Mouse (Mus musculus): ENCODE data around the gene Madcam1.

The Madcam1 gene

GRCm38 (mm10) chr10:79664131-79664665 is at the start of gene Madcam1:
Gene Madcam1 (plus strand): TSS chr10:79664559.
- peak; percentile 67 for DNase-seq

GRCm38 (mm10) chr10:79615860-79616259 is 48.5 kb upstream of the Madcam1 start:
- DNase-seq: peak; percentile 67

- no peak for DNase-seq
Measured at GRCm38 (mm10) chr10:79616376-79616775, 48.0 kb upstream of the Madcam1 start.

- no peak for DNase-seq
Measured at GRCm38 (mm10) chr10:79623950-79624349, 40.4 kb upstream of the Madcam1 start.

- no peak for DNase-seq
Measured at GRCm38 (mm10) chr10:79625398-79625797, 39.0 kb upstream of the Madcam1 start.

GRCm38 (mm10) chr10:79626156-79626555 is 38.2 kb upstream of the Madcam1 start:
- no peak for DNase-seq

GRCm38 (mm10) chr10:79628377-79628776 is 36.0 kb upstream of the Madcam1 start:
- no peak for DNase-seq

GRCm38 (mm10) chr10:79631432-79631831 is 32.9 kb upstream of the Madcam1 start:
- no peak for DNase-seq

- DNase-seq: no peak
Measured at GRCm38 (mm10) chr10:79633006-79633777, 31.2 kb upstream of the Madcam1 start.

GRCm38 (mm10) chr10:79636287-79636686 is 28.1 kb upstream of the Madcam1 start:
- DNase-seq: peak; percentile 65

- DNase-seq: peak; percentile 87
Measured at GRCm38 (mm10) chr10:79637128-79638110, 26.9 kb upstream of the Madcam1 start, which contains the start of gene Shc2. Gene Shc2 (minus strand): TSS chr10:79637918.

- DNase-seq: peak; percentile 72
Measured at GRCm38 (mm10) chr10:79638486-79639204, 25.7 kb upstream of the Madcam1 start.

GRCm38 (mm10) chr10:79645711-79646110 is 18.6 kb upstream of the Madcam1 start, which contains the start of gene Odf3l2:
Gene Odf3l2 (minus strand): TSS chr10:79645738.
- DNase-seq: no peak

- DNase-seq: peak; percentile 75
Measured at GRCm38 (mm10) chr10:79649070-79649751, 15.1 kb upstream of the Madcam1 start.

GRCm38 (mm10) chr10:79652789-79653188 is 11.6 kb upstream of the Madcam1 start:
- DNase-seq: no peak

GRCm38 (mm10) chr10:79654946-79655395 is 9.4 kb upstream of the Madcam1 start:
- DNase-seq: no peak

- no peak for DNase-seq
Measured at GRCm38 (mm10) chr10:79658829-79659228, 5.5 kb upstream of the Madcam1 start.

GRCm38 (mm10) chr10:79660298-79660697 is 4.1 kb upstream of the Madcam1 start:
- DNase-seq: no peak

GRCm38 (mm10) chr10:79661861-79662260 is 2.5 kb upstream of the Madcam1 start:
- DNase-seq: no peak

- DNase-seq: peak; percentile 52
Measured at GRCm38 (mm10) chr10:79665051-79665450, 692 bp downstream of the Madcam1 start.

- peak; percentile 59 for DNase-seq
Measured at GRCm38 (mm10) chr10:79666493-79666892, 2.1 kb downstream of the Madcam1 start.

GRCm38 (mm10) chr10:79668076-79668475 is 3.7 kb downstream of the Madcam1 start:
- peak; percentile 61 for DNase-seq

Measured in cerebellum, adult 9-11 months (tissue).